Mouse (Mus musculus): Measurements from ENCODE around the gene Rflna. TPM values are rescaled to one million over a fixed set of nuclear protein-coding genes. Genes with fewer than 3 reads are reported as not detected.
A peak's percentile ranks its signal among the peaks of the same experiment; 100 is the strongest.

Rflna gene
- total RNA-seq, 2 experiments from 2014 or later, result 0.39 to 0.60 TPM

- no peak for DNase-seq
- intact Hi-C loops (cut with DNase I), result no loop called here
Measured at GRCm38 (mm10) chr5:125045202-125045601, 42.2 kb downstream of the Rflna start.

DNA sequence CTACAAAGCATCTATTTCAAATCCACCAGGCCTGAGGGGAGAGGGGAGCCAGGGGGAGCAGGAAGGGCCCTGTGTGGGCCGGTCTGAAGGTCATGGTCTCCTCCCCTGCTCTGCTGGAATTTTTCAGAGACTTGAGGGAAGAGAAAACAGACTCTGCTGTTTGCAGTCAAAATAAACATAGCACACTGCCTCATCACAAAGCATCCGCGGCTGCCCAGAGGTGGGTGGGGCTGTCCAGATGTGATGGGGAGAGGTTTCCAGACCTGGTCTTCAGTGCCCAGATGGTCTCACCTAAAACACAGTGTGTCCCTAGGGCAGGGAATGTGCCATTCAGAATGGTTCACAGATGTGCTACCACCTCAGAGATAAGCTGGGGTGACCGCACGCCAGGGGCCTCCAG, 43.4 kb downstream of the Rflna start:
- no peak for DNase-seq
- intact Hi-C loops (cut with DNase I), result no loop called here

- no peak for DNase-seq
- intact Hi-C loops (cut with DNase I), result no loop called here
Measured at GRCm38 (mm10) chr5:125049481-125049880, 46.5 kb downstream of the Rflna start.

- DNase-seq, result no peak
- intact Hi-C loops (cut with DNase I), result no loop called here
Measured at GRCm38 (mm10) chr5:125052237-125052602, 49.2 kb downstream of the Rflna start.

DNA sequence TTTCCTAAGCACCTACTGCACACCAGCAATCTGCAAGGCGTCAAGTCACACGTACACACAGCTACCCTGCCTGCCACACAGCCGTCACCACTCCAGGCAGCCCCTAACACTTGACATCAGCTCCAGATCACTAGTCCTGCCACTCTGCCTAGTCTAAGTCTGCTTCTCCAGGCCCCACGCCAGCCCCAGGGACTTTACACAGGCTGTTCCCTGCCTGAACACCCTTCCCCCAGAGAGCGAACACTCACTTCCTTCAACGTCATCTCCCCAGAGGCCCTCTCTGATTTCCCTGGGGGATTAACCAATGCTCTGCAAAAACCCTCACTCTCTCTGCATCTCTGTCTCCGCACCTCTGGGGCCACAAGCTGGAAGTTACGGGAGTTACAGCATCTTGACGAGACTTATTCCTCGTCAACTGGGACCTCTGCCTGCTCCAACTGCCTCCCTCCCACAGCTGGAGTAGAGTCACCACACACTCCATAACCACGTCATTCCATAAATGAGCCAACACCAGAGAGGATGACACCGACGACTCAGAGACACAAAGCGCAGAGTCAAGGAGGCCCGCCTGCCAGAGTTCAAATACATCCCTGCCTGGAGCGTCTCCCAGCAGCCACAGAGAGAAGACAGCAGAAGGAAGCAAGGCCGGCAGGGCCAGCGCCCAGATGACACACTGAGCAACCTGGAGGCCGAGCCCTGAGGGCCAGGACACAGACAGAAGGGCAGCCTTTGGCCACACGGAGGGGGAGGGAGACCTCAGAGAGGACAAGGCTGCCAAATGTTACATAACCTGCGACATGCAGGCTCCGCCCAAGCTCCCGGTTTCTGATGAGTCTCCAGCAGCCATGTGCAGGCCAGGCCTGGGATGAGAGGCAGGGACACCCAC, 49.8 kb downstream of the Rflna start:
- peak; percentile 74 to 77 for DNase-seq
- intact Hi-C loops (cut with DNase I), result no loop called here

DNA sequence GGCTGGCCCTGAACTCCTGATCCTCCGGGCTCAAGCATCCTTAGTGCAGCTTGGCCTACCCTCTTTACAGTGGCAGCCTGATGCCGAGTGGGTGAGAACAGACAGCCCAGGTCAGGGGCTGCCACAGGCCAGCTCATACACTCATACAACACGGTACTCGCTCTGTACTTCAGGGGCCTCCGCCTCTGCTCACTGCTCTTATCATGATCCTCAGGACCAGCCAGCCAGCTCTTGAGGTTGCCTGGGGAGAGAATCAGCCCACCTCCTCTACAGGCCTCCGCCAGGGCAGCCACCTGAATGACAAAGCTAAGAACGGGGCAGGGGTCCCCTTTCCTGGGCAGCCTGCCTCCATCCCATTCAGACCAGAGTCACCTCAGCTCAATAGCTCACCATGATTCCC, 50.6 kb downstream of the Rflna start:
- intact Hi-C loops (cut with DNase I), result no loop called here
- no peak for DNase-seq

- DNase-seq, result no peak
- intact Hi-C loops (cut with DNase I), result no loop called here
Measured at GRCm38 (mm10) chr5:125055901-125056300, 52.9 kb downstream of the Rflna start.

GRCm38 (mm10) chr5:125056331-125056695, 53.3 kb downstream of the Rflna start:
- DNase-seq, result peak in 1 of 2 experiments; percentile 42
- intact Hi-C loops (cut with DNase I), result no loop called here

DNA sequence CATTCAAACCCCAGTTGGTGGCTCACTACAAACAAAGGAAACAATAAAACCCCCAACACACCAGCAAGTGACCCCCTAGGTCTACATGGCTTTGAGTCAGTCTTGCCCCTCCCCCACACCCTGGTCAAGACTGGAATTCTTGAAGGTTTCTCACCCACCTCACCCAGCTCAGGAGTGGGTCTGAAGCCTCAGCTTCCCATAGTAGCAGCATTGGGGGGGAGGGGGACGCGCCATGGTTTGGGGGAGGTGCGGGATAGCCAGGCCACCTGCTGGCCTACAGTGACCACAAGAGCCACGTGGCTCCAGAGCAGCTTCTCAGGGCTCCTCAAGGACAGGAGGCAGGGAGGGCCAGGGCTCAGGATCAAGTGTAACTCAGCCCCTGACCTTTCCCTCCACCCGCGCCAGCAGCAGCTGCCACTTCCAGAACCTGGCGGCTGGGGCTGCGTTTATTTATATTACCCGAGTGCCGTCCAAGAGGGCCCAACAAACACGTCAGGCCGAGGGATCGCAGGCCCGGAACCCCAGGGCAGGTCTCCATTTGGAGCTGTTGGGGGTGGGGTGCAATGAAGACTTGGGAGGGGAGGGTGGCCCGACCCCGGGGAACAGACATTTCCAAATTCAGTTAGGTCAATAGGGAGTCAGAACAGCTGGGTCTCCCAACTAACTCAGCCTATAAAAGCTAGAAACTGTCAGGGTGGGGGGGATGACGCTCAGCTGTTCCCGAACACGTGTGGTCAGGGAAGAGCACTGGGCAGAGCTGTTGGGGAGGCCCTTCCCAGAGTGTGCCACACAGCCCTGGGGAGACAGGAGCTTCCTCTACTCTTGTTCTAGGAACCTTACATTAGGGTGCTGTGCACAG, 53.9 kb downstream of the Rflna start:
- DNase-seq, result peak; percentile 72 to 75
- intact Hi-C loops (cut with DNase I), result no loop called here

DNA sequence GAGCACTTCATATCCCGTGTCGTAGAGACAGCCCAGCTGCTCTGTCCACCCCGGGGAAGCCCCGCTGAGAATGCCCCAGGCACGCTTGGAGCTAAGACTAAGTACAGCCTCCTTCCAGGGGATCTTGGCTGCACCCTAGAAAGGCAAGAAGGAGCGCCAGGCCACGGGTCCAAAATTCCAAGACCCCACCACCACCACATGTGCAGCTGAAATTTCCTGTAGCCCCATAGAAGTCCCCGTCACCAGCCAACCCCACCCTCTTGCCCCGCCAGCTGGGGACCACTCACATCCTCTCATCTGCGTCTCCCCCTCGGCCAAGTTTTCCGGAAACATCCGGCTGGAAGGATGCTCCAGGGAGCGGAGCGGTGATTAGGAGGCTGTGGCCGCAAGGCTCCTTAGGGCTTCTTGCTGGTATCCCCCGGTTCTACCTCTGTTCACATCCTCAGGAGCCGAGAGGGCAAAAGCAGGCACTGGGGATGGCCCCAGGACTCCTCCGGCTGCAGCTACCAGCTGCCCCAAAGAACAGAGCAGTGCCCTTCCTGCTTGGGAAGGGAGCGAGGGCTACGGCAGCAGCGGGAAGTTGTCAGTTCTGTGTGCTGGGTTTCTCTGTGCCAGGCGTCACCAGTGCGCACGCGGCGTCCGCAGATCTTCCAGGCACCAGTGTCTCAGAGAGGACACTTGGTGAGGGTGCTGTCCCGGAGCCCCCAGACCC, 54.7 kb downstream of the Rflna start:
- DNase-seq, result peak; percentile 57 to 70
- intact Hi-C loops (cut with DNase I), result no loop called here

DNA sequence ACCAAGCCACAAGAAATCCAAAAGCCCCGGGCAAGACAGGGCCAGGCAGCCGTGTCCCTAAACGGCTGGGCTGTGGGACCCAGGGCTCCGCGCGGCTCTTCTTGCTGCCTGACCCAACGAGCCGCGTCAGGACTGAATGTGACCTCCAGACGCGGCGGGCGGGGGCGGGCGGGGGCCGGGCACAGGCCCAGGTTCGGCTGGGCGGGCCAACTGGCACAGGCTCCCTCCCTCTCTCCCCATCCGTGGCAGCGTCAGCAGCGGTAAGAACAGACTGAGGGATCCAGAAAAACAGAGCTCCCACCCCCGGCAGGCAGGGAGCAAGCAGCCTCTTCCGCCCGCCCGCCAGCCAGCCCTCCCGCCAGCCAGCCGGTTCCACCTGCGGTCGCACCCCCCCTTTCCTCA, 55.2 kb downstream of the Rflna start:
- DNase-seq, result peak; percentile 81 to 83
- intact Hi-C loops (cut with DNase I), result no loop called here

Other genes with a start within 250 kb of the Rflna start
- gene Ccdc92, start 140.8 kb upstream of the Rflna start, total RNA-seq (2021), result 1 to 10 TPM; 1.1 TPM
- 10 to 100 TPM; 48.1 to 50.7 TPM for gene Zfp664, start 140.5 kb upstream of the Rflna start, total RNA-seq (2021)
- 10 to 100 TPM; 89.1 to 98.5 TPM for gene Ncor2, start 176.0 kb downstream of the Rflna start, total RNA-seq (2021)

All from heart, postnatal 14 days (tissue).